Mouse (Mus musculus) lung, postnatal 0 days (tissue): ENCODE results near the gene Fbxl5. TPM values are rescaled to one million over a fixed set of nuclear protein-coding genes. Genes with fewer than 3 reads are reported as not detected.

Experiments used
- ATAC-seq: fragments of 200-750 bp; cut with Nextera tagmentation; 2 replicates; pipeline ENCODE4 v1.8.0; 2017; ENCODE audit warnings: moderate library complexity
- DNase-seq: peaks from one replicate; pipeline ENCODE4 v3.0.0-alpha.2; 2016; ENCODE audit warnings: low spot score
- H3K27ac ChIP-seq: fragments of 300-500 bp; sonication (generic); 2 replicates; pipeline ENCODE4 v1.5.1; 2014; ENCODE audit warnings: antibody characterized with exemption, mild to moderate bottlenecking, low read length, mixed read lengths
- H3K27me3 ChIP-seq: fragments of 300-500 bp; sonication (generic); replicated peaks from 2 replicates; pipeline ENCODE4 v1.6.1; 2014; ENCODE audit warnings: low read length, mixed read lengths; ENCODE audit not compliant: insufficient read depth
- H3K36me3 ChIP-seq: fragments of 300-500 bp; sonication (generic); 2 replicates; pipeline ENCODE4 v1.6.1; 2014; ENCODE audit warnings: low read length, mixed read lengths; ENCODE audit not compliant: insufficient read depth
- H3K4me1 ChIP-seq: fragments of 300-500 bp; sonication (generic); 2 replicates; pipeline ENCODE4 v1.6.1; 2014; ENCODE audit warnings: antibody characterized with exemption, low read depth, low read length, mixed read lengths; ENCODE audit not compliant: insufficient read depth
- H3K4me2 ChIP-seq: fragments of 300-500 bp; sonication (generic); replicated peaks from 2 replicates; pipeline ENCODE4 v1.6.1; 2014; ENCODE audit warnings: low read depth, mild to moderate bottlenecking, low read length, moderate library complexity, mixed read lengths
- H3K4me3 ChIP-seq: fragments of 300-500 bp; sonication (generic); 2 replicates; pipeline ENCODE4 v1.5.1; 2014; ENCODE audit warnings: low read depth, low read length
- H3K9ac ChIP-seq: fragments of 300-500 bp; sonication (generic); replicated peaks from 2 replicates; pipeline ENCODE4 v1.6.1; 2014; ENCODE audit warnings: low read depth, mild to moderate bottlenecking
- H3K9me3 ChIP-seq: fragments of 300-500 bp; sonication (generic); 2 replicates; pipeline ENCODE4 v1.6.1; 2016; ENCODE audit warnings: low read length, mixed read lengths
- CTCF ChIP-seq: IDR thresholded peaks from 2 replicates; pipeline ENCODE4 v1.5.1; 2016; ENCODE audit warnings: antibody characterized with exemption, mild to moderate bottlenecking
- EP300 ChIP-seq: IDR thresholded peaks from 2 replicates; pipeline ENCODE4 v1.6.1; 2016; ENCODE audit warnings: antibody characterized with exemption, mild to moderate bottlenecking, control low read depth
- WGBS: fragments of 180-500 bp; shearing (Covaris S2); extraction: QIAGEN DNeasy Blood & Tissue Kit; methylation state at CpG from one replicate; pipeline ENCODE4 v1.1.7; 2014; 5-methylcytosine and 5-hydroxymethylcytosine counted together
- polyA plus RNA-seq: library from polyadenylated mRNA; unstranded; fragments of >200 nt; fragmentation: Nextera tagmentation; extraction: Ambion mirVana; gene quantifications from 2 replicates; pipeline ENCODE4 v1.2.1, GENCODE M21; 2015

The Fbxl5 gene
- polyA plus RNA-seq, 1 experiment from 2014 or later, result 73.0 TPM

DNA sequence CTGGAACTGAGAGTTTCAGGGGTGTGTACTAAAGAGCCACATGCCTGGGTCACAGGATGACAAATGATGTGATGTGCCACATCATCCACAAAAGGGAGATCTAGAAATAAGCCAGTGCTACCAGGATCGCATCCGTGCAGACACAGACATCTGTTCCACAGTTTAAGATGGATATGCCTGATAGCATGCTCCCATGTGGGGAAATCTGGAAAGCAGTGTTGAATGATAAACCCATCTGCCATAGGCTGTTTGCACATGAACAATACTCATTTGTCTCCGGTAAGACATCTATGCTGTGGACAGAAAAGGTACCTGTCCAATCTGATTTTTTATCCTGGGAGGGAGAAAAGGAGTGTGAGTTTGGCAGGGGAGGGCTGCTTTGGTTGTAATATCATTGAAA, 124.3 kb downstream of the Fbxl5 start:
- no peaks in the 10 kb centered on the region for H3K9me3 ChIP-seq
- H3K27ac ChIP-seq, result no peak overlapping the region
- ATAC-seq (no peak), DNase-seq (no peak)
- peaks cover 21% of the 10 kb centered on the region for H3K36me3 ChIP-seq
- H3K4me1 ChIP-seq, result no peaks in the 10 kb centered on the region
- no peak overlapping the region for H3K9ac ChIP-seq
- H3K27me3 ChIP-seq, result no peaks in the 10 kb centered on the region
- no peak overlapping the region for H3K4me3 ChIP-seq
- 89% methylated on average over 3 of the region's 3 CpGs for WGBS
- no peak overlapping the region for H3K4me2 ChIP-seq
- TF ChIP-seq CTCF (no peak), EP300 (no peak)

Other genes starting within 250 kb of the Fbxl5 start
- 7.7 and 8.7 TPM in 2 replicates for gene Cc2d2a, start 159.3 kb downstream of the Fbxl5 start, polyA plus RNA-seq
- gene Bst1, start 2.8 kb downstream of the Fbxl5 start, polyA plus RNA-seq, result 7.1 and 8.4 TPM in 2 replicates
- gene Cd38, start 46.9 kb upstream of the Fbxl5 start, polyA plus RNA-seq, result 33.0 and 42.2 TPM in 2 replicates
- gene Gm7879, start 91.5 kb upstream of the Fbxl5 start, polyA plus RNA-seq, result not detected in 2 replicates
- gene Fgfbp1, start 160.1 kb upstream of the Fbxl5 start, polyA plus RNA-seq, result 67.6 and 90.5 TPM in 2 replicates